Mouse (Mus musculus): ENCODE measurements around the gene Cpne9. TPM values are rescaled to one million over a fixed set of nuclear protein-coding genes. Genes with fewer than 3 reads are reported as not detected.

The Cpne9 gene
- not detected in 2 replicates for total RNA-seq (2014; rRNA removed; ENCODE audit: low replicate concordance)
- polyA plus RNA-seq (2015; fragmentation: Nextera tagmentation; extraction: Ambion mirVana) = 0.04 TPM in 1 of 2 replicates, not detected in the other

DNA sequence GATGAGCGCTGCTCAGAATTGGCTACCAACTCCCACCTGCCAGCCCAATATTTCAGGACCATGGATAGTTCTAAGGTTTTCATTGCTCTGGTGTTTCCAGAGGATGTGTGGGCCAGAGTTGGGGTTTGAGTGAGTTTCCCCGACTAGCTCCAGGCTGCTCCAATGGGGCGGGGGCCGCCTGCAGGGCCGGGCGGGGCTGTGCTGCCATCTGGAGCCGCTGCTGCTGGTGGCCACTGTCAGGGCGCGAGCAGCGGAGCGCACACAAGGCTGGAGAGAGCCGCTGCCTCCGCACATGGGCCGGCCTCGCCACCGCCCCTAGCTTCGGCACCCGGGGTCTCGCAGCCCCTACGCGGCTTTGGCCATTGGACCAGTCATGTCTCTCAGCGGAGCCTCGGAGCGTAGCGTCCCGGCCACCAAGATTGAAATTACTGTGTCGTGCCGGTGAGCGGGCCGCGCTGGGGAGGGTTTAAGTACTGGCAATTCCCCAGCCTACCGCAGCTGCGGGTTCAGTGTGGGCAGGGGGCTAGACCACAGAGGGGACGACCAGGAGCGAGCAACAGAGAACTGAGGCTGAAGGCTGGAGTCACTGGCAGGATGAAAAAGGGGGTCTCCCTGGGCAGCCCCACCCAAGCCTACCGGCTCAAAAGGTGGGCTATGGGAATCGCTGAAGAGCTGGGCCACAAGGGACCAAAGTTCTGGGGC is at the start of gene Cpne9:
Gene Cpne9, plus strand, starts transcription at position 207 of the 702 bp plus-strand sequence.
- WGBS = under 1% methylated on average over 37 of the region's 37 CpGs
- DNase-seq (ENCODE audit: low spot score) (no peak), ATAC-seq (ENCODE audit: insufficient read depth, low read depth) (peak; percentile 36; the same call in 1 of the 2 replicates)
- peaks cover 36% of the 10 kb centered on the region for H3K27me3 ChIP-seq (ENCODE audit: control insufficient read depth, insufficient read depth, low read length)
- H3K4me2 ChIP-seq (ENCODE audit: low read depth, low read length) = no peak within 1 kb of the TSS
- H3K9ac ChIP-seq (replicated peaks; ENCODE audit: low read depth, low read length) = no peak within 1 kb of the TSS
- H3K27ac ChIP-seq (ENCODE audit: low read depth) = no peak within 1 kb of the TSS
- no peaks in the 10 kb centered on the region; the same call in 1 of the 2 replicates for H3K36me3 ChIP-seq (replicated peaks; ENCODE audit: control insufficient read depth, insufficient read depth, low read length)
- no peak within 1 kb of the TSS for H3K4me3 ChIP-seq (ENCODE audit: low read depth, low read length)
- no peaks in the 10 kb centered on the region for H3K4me1 ChIP-seq (ENCODE audit: control insufficient read depth, insufficient read depth)
- no peak for TF ChIP-seq EP300 (IDR thresholded peaks at IDR 0.05; ENCODE audit: low read depth)
- no peak for TF ChIP-seq CTCF (IDR thresholded peaks at IDR 0.05; ENCODE audit: low read depth)
- no peaks in the 10 kb centered on the region for H3K9me3 ChIP-seq (replicated peaks; ENCODE audit: control insufficient read depth, low read length)

DNA sequence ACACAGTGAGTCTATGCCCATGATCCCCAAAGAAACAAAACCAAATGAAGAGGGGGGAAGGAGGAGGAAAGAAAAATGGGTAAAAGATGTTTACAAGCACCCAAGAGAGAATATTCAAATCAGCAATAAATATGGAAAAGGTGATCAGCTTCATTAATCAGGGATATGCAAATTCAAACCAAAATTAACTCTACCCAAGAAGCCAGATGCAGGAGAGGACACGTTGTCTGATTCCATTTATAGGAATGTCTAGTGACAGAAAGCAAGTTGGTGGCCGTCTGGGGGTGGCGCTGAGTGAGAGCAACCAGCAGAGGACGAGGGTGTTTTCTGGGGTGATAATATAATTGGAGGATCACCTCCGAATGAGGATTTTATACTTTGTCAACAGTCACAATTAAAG is 47.0 kb upstream of the Cpne9 start:
- no peak overlapping the region for H3K27ac ChIP-seq (ENCODE audit: low read depth)
- no peak overlapping the region for H3K9ac ChIP-seq (replicated peaks; ENCODE audit: low read depth, low read length)
- no peak overlapping the region for H3K4me3 ChIP-seq (ENCODE audit: low read depth, low read length)
- no peaks in the 10 kb centered on the region; the same call in 1 of the 2 replicates for H3K9me3 ChIP-seq (replicated peaks; ENCODE audit: control insufficient read depth, low read length)
- no peak for DNase-seq (ENCODE audit: low spot score)
- no peak for ATAC-seq (ENCODE audit: insufficient read depth, low read depth)
- peaks cover 9% of the 10 kb centered on the region for H3K4me1 ChIP-seq (ENCODE audit: control insufficient read depth, insufficient read depth)
- H3K36me3 ChIP-seq (replicated peaks; ENCODE audit: control insufficient read depth, insufficient read depth, low read length) = no peaks in the 10 kb centered on the region
- H3K27me3 ChIP-seq (ENCODE audit: control insufficient read depth, insufficient read depth, low read length) = no peaks in the 10 kb centered on the region
- no peak overlapping the region for H3K4me2 ChIP-seq (ENCODE audit: low read depth, low read length)
- 48% methylated on average over 5 of the region's 5 CpGs for WGBS
- TF ChIP-seq CTCF (IDR thresholded peaks at IDR 0.05; ENCODE audit: low read depth) (no peak), EP300 (IDR thresholded peaks at IDR 0.05; ENCODE audit: low read depth) (no peak)

GRCm38 (mm10) chr6:113237542-113238270 is 44.4 kb upstream of the Cpne9 start, which contains the start of gene Mtmr14:
Gene Mtmr14 (plus strand): TSS chr6:113237843.
- Histone ChIP-seq H3K9me3 (replicated peaks; ENCODE audit: control insufficient read depth, low read length) (no peaks in the 10 kb centered on the region), H3K4me3 (ENCODE audit: low read depth, low read length) (peak within 1 kb of the TSS; percentile 91), H3K4me1 (ENCODE audit: control insufficient read depth, insufficient read depth) (peaks cover 9% of the 10 kb centered on the region), H3K27ac (ENCODE audit: low read depth) (peak within 1 kb of the TSS; percentile 80), H3K27me3 (ENCODE audit: control insufficient read depth, insufficient read depth, low read length) (no peaks in the 10 kb centered on the region), H3K9ac (replicated peaks; ENCODE audit: low read depth, low read length) (peak within 1 kb of the TSS; percentile 89), H3K4me2 (ENCODE audit: low read depth, low read length) (peak within 1 kb of the TSS; percentile 89), H3K36me3 (replicated peaks; ENCODE audit: control insufficient read depth, insufficient read depth, low read length) (peaks cover 6% of the 10 kb centered on the region; the same call in 1 of the 2 replicates)
- peak; percentile 97 for DNase-seq (ENCODE audit: low spot score)
- WGBS = under 1% methylated on average over 48 of the region's 55 CpGs
- peak; percentile 100 for ATAC-seq (ENCODE audit: insufficient read depth, low read depth)
- TF ChIP-seq EP300 (IDR thresholded peaks at IDR 0.05; ENCODE audit: low read depth) = peak; percentile 89
- no peak for TF ChIP-seq CTCF (IDR thresholded peaks at IDR 0.05; ENCODE audit: low read depth)

DNA sequence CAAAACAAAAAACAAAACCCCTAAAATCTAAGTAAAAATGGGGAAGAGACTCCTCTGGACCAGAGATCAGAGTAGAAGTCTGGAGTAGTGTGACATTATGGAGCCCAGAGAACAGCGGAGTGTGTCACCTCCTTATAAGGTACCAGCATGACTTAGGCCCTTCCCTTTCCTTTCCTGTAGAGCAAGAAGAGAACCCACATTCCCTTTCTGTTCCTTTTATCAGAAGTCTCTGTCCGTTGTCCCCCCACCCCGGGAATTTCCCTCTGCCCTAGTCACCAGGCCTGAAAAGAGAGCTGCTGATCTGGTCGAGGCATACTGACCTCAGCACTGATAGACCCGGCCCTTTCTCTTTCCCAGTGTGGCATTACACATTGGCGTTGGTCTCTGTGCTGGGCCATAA is 43.7 kb upstream of the Cpne9 start:
- DNase-seq (ENCODE audit: low spot score) = no peak
- Histone ChIP-seq H3K27ac (ENCODE audit: low read depth) (peak overlapping the region; percentile 80; the same call in 1 of the 2 replicates), H3K4me1 (ENCODE audit: control insufficient read depth, insufficient read depth) (peaks cover 9% of the 10 kb centered on the region), H3K9me3 (replicated peaks; ENCODE audit: control insufficient read depth, low read length) (no peaks in the 10 kb centered on the region), H3K4me3 (ENCODE audit: low read depth, low read length) (peak overlapping the region; percentile 91), H3K36me3 (replicated peaks; ENCODE audit: control insufficient read depth, insufficient read depth, low read length) (peaks cover 6% of the 10 kb centered on the region; the same call in 1 of the 2 replicates), H3K4me2 (ENCODE audit: low read depth, low read length) (peak overlapping the region; percentile 89), H3K9ac (replicated peaks; ENCODE audit: low read depth, low read length) (peak overlapping the region; percentile 89), H3K27me3 (ENCODE audit: control insufficient read depth, insufficient read depth, low read length) (no peaks in the 10 kb centered on the region)
- no peak for ATAC-seq (ENCODE audit: insufficient read depth, low read depth)
- TF ChIP-seq CTCF (IDR thresholded peaks at IDR 0.05; ENCODE audit: low read depth) = no peak
- no peak for TF ChIP-seq EP300 (IDR thresholded peaks at IDR 0.05; ENCODE audit: low read depth)
- 12% methylated on average over 6 of the region's 6 CpGs for WGBS

GRCm38 (mm10) chr6:113242753-113243152 is 39.4 kb upstream of the Cpne9 start:
- H3K27me3 ChIP-seq (ENCODE audit: control insufficient read depth, insufficient read depth, low read length) = no peaks in the 10 kb centered on the region
- peaks cover 9% of the 10 kb centered on the region; the same call in 1 of the 2 replicates for H3K4me1 ChIP-seq (ENCODE audit: control insufficient read depth, insufficient read depth)
- DNase-seq (ENCODE audit: low spot score) (no peak), ATAC-seq (ENCODE audit: insufficient read depth, low read depth) (no peak)
- no peak overlapping the region for H3K27ac ChIP-seq (ENCODE audit: low read depth)
- no peak overlapping the region for H3K4me2 ChIP-seq (ENCODE audit: low read depth, low read length)
- TF ChIP-seq CTCF (IDR thresholded peaks at IDR 0.05; ENCODE audit: low read depth) = no peak
- no peak for TF ChIP-seq EP300 (IDR thresholded peaks at IDR 0.05; ENCODE audit: low read depth)
- no peak overlapping the region for H3K4me3 ChIP-seq (ENCODE audit: low read depth, low read length)
- 83% methylated on average over 1 of the region's 1 CpGs for WGBS
- no peaks in the 10 kb centered on the region for H3K9me3 ChIP-seq (replicated peaks; ENCODE audit: control insufficient read depth, low read length)
- no peak overlapping the region for H3K9ac ChIP-seq (replicated peaks; ENCODE audit: low read depth, low read length)
- H3K36me3 ChIP-seq (replicated peaks; ENCODE audit: control insufficient read depth, insufficient read depth, low read length) = peaks cover 14% of the 10 kb centered on the region; the same call in 1 of the 2 replicates
